Mouse (Mus musculus): ENCODE measurements at regions not wholly inside any gene's neighbourhood (a gene's known extent, or its start where the extent isn't known, plus 50 kb on each side); places are given as distances from the start of the nearest gene placed in this dataset.

DNA sequence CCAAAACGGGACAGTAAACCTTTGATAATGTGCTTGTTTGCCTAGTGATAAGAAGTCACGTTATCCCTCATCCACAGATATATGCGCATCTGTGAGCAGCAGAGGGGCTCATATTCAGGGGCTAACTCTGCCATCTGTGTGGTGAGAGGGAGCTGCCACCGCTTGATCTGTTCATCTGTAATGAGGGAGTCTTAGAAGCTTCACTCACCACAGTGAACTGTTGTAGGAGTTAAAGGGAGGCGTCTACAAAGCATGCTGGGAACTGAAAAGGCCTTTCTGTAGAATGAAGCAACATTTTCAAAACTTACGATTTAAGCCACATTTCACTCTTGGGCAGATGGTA, 324.1 kb upstream of the 1700056E22Rik start:
- no peak for TF ChIP-seq MAFK (IDR thresholded peaks at IDR 0.05; ENCODE audit: insufficient read depth, low read depth, low read length)
- no peak for TF ChIP-seq ZNF384 (IDR thresholded peaks at IDR 0.05; ENCODE audit: low read depth, low read length)
- TF ChIP-seq ZC3H11A (IDR thresholded peaks at IDR 0.05; ENCODE audit: borderline replicate concordance, low read depth, low read length) = no peak
- no peak for TF ChIP-seq CHD2 (IDR thresholded peaks at IDR 0.05; ENCODE audit: low read depth, low read length)
